Mouse (Mus musculus): Measurements from ENCODE around the gene Cwc27.

The Cwc27 gene

DNA sequence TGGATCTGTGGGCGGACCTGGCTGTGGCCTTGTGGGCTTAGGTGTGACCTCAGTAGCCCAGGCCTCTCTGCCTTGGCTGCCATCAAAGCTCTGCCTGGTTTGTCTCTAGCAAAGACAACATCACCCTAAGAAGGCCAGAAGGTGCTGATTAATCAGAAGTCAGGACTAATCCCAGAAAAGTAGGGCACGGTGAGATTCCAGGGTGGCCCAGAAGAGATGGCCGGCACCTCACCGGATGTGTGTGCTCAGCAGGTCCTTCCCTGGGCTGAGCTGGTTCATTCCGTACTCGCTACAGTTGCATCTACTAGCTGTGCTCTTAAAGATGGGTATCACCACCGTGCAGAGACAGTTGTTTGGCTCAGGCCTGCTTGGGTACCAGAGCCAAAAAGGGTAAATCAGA, 201.8 kb downstream of the Cwc27 start:
- no peak for DNase-seq (ENCODE audit: low read depth, low spot score)

GRCm38 (mm10) chr13:104611296-104611695, 205.6 kb downstream of the Cwc27 start:
- DNase-seq (ENCODE audit: low read depth, low spot score): no peak

GRCm38 (mm10) chr13:104610210-104611111, 206.5 kb downstream of the Cwc27 start:
- DNase-seq (ENCODE audit: low read depth, low spot score): peak; percentile 32

DNA sequence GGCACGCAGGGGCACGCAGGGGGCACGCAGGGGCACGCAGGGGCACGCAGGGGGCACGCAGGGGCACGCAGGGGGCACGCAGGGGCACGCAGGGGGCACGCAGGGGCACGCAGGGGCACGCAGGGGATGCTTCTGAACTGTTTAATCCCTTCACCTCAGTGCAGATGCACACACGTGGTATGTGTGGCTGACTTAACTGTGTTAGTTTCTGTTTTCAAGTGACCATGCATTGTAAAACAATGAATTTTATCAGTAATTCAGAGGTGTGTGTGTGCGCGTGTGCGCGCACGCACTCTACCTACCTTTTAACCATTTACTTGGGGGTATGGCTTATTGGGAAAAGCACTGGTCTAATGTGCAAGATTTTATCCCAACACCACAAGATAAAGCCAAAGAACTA, 208.4 kb downstream of the Cwc27 start:
- no peak for DNase-seq (ENCODE audit: low read depth, low spot score)

DNA sequence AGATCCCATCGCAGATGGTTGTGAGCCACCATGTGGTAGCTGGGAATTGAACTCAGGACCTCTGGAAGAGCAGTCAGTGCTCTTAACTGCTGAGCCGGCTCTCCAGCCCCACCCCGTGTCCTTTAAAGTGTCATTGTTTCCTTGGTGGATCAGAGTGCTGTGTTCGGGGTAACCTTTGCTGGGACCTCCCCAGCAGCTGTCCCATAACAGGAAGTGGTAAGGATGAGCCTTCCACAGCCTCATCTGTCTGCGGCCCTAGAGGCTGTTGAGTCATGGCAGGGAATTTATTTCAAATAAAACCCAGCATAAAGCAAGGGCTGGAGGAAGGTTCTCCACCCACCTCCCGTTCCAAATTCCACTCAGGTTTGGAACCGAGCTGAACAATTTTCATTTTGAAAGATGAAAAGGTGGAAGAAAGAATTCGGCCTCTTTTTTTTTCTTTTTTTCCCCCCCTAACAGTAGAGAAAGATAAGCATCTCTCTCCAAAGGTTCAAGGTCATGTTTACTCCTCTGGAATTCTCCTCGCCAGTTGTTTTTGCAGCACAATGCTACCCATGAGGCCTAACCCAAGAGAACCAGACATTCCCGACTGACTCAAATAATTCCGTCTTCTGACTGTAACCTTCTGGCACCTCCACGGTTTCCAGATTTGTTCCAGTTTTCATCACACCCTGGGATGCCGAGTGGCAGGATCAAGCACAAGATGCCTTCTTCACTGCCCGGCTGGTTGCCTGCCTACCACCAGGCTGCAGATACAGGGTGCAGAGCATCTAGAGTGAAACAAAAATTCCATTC, 210.0 kb downstream of the Cwc27 start:
- no peak for DNase-seq (ENCODE audit: low read depth, low spot score)

DNA sequence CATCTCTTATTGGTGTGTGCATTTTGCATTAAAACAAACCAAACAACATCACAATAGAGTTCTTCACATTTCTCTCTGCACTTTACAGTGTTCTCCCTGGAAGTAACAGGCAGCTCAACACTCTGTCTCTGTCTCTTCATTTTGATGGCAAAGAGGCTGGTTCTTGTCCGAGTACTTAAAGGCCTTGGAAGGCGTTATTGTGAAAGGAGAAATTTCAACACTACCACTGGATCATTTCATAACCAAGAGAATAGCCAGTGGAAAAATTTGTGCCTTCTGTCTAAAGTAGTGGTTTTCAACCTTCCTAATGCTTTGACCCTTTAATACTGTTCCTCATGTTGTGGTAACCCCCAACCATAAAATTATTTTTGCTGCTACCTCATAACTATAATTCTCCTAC, 211.8 kb downstream of the Cwc27 start:
- no peak for DNase-seq (ENCODE audit: low read depth, low spot score)

GRCm38 (mm10) chr13:104602197-104602596, 214.7 kb downstream of the Cwc27 start:
- DNase-seq (ENCODE audit: low read depth, low spot score): no peak

- no peak for DNase-seq (ENCODE audit: low read depth, low spot score)
Measured at GRCm38 (mm10) chr13:104601783-104602182, 215.2 kb downstream of the Cwc27 start.

GRCm38 (mm10) chr13:104596199-104596598, 220.7 kb downstream of the Cwc27 start:
- DNase-seq (ENCODE audit: low read depth, low spot score): no peak

DNA sequence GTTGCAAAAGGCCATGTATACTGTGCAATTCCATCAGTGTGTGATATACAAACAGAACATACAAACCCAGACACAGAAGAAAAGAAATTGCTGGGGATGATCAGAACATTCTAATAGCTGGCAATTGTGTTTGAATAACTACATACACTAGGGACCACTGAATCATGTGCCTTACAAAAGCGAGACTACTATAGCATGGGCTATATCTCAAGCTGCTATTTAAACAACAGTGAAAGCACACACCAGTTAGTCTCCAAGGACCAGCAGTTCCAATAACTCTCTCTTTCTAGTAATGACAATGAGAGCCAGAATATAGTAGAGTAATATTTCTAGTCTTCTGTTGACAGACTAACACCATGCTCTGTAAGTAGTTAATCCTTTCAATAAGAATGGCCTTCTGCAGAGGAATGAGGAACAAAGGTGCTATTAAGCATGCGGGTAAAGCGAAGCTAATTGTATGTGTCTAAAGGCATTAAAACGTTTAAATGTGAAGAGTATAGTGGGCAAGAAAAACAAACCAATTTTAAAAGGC, 222.1 kb downstream of the Cwc27 start:
- no peak for DNase-seq (ENCODE audit: low read depth, low spot score)

DNA sequence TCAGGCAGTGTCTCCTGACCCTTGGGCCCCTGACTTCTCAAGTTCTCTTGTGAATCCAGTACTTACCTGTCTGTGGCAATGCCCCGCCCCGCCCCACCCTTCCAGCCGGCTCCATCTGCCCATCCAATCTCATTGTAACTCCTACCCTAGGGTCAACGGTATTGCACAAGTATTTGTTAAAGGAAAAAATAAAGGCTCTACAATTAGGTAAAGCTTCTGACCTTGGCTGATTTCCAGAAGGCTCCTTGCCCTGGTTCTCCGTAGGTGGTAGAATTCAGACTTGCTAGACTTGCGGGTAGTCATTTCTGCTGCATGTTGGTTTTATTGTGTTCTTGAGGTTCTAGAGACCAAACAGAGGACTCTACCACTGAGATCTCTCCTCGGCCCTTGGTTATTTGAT, 226.0 kb downstream of the Cwc27 start:
- no peak for DNase-seq (ENCODE audit: low read depth, low spot score)

GRCm38 (mm10) chr13:104590097-104590607, 226.8 kb downstream of the Cwc27 start:
- DNase-seq (ENCODE audit: low read depth, low spot score): no peak

DNA sequence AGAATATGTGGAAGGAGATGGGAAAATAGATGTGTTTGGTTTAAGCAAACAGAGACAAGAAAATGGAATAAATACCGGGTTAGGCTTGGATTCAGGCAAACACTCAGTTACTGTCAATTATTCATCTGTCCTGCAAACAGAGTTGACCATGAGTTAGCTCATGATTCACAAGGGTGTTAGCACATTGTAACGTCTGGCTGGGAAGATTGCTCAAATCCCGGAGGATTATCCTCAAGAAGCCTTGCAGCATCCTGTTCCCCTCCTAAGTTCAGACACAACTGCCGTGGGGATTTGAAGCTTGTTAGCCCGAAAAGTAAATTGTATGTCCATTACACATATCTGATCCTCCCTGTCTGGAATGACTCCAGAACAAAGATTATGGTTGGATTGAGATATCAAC, 228.6 kb downstream of the Cwc27 start:
- DNase-seq (ENCODE audit: low read depth, low spot score): no peak

Data from telencephalon, adult 2 months (tissue).